Mouse (Mus musculus): ENCODE measurements around the gene Mrps23.

Gene Mrps23

DNA sequence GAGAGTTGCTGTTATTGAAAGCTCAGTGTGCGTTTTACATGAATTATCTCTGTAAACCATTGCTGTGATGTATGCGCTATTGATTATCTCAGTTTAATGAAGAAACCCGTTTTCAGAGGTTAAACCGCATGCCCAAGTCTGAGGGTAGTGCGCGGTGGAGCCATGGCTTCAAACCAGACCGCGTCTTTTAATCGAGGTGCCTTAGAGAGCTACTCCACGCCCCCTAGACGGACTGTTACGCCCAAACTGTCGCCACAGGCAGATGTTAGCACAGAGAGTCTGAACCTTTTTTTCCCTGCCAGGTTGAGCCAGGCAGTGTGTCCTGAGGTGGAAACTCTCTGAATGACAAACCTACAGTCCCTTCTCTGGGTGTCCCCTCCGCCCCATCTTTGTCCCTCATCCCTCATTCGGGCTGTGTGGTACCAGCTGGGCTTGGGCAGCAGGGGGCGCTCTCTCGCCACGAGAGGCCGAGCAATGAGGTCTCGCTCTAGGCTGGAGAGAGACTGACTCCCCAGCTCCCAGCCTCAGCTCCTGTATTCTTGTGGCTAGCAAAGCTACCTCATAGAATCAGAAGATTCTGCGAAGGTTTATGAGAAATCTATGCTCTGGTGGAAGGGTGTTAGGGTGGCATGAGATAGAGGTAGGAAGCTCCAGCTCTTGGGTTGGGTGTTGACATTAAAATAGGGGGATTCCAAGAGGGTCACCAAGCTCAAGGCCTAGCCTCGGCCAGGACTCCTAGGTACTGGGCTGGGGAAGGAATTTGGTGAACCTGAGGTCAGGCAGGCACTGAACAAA lies 48.0 kb downstream of the Mrps23 start:
- DNase-seq = peak; percentile 63 to 84

- no peak for DNase-seq
Observed at GRCm38 (mm10) chr11:88252767-88253513, 48.8 kb downstream of the Mrps23 start.

DNA sequence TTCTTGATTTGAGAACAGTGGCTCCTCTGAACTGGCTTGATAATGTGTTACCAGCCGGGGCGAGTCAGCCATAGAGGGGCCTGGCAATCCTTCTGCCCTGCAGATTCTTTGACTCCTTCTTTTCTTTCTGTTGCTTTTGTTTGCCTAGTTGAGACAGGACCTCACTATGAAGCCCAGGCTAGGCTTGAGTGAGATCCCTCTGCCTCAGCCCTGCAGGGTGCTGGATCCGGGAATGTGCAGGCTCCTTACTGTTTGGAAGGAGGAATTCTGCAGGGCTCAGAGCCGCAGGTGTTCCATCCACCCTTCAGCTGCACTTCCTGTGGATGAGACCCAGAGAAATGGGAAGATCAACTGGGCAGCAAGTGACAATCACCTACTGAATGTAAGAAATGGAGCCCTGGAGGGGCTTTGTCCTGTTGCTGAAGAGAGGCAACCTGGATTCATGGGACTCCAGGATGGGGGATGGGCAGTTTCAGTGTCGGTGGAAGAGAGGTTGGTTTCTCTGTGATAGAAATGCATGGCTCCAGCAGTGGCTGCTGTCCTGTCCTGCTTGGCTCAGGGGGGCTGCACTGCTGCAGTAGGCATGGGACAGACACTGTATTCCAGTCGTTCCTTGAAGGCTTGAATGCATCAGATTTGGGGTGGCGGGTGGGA lies 49.5 kb downstream of the Mrps23 start:
- no peak for DNase-seq

GRCm38 (mm10) chr11:88257700-88258099 lies 53.5 kb downstream of the Mrps23 start:
- DNase-seq = no peak

- DNase-seq = no peak
Observed at GRCm38 (mm10) chr11:88258212-88258611, 54.0 kb downstream of the Mrps23 start.

DNA sequence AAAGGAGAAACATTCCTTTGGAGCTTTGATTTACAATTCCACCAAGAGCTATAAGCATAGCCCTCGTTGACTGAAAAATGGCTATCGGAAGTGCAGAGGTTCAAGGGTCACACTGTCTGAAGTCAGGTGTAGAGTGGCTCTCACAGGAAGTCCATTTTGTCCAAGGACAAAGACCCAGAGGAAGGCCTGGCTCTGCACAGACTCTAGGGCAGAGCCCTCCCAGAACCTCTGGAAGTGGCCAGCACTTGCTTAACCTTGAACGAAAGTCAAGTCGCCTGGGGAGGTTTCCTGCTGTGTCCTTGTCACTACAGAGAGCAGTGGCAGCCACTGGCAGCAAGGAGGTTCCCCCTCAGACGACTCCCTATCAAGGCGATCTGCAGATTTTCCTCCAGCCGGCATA lies 56.3 kb downstream of the Mrps23 start:
- no peak for DNase-seq
